Mouse (Mus musculus): ENCODE measurements around the gene Vps13d. TPM values are rescaled to one million over a fixed set of nuclear protein-coding genes. Genes with fewer than 3 reads are reported as not detected.

The Vps13d gene
- polyA plus RNA-seq (2015; fragmentation: Nextera tagmentation; extraction: Ambion mirVana), result 6.1 and 6.7 TPM in 2 replicates

DNA sequence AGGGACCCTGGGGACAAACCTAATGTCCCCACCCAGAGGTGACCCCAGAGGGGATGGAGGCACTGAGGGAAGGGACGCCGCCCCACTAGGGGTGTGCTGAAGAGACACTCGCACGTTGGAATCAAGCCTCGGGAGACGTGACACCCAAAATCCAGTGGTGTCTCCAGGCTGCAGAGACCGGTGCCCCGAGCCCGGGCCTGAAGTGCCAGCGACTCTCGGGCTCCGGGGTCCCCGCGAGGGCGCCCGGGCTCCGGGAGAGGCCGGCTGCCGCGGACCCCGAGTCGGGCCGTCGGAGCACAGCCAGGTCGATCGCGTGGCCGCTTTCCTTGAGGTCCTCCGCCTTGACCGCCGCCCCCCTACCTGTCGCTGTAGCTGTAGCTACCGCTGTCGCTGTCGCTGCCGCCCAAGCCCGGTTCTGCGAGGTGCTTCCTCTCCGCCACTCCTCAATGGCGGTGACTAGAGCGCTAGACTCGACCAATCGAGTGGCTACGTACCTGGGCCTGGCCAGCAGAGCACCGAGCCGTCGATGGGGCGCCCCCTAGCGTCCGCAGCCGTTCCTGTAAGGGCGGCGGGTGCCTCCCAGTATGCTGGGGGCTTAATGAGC is at the start of gene Vps13d:
TSS of gene Vps13d (minus strand) at position 447 of the 604 bp plus-strand sequence.
- under 1% methylated on average over 51 of the region's 53 CpGs for whole genome bisulfite sequencing
- peak within 1 kb of the TSS; percentile 82 for H3K4me2 ChIP-seq
- no peaks in the 10 kb centered on the region for H3K9me3 ChIP-seq
- peaks cover 22% of the 10 kb centered on the region for H3K4me1 ChIP-seq
- H3K27me3 ChIP-seq, result no peaks in the 10 kb centered on the region
- ATAC-seq (ENCODE audit: borderline replicate concordance, extremely low read depth, low FRiP score, low TSS enrichment), result peak; percentile 93
- peak within 1 kb of the TSS; percentile 76 for H3K27ac ChIP-seq
- peak within 1 kb of the TSS; percentile 100 for H3K4me3 ChIP-seq
- H3K9ac ChIP-seq, result peak within 1 kb of the TSS; percentile 82
- H3K36me3 ChIP-seq, result no peaks in the 10 kb centered on the region

DNA sequence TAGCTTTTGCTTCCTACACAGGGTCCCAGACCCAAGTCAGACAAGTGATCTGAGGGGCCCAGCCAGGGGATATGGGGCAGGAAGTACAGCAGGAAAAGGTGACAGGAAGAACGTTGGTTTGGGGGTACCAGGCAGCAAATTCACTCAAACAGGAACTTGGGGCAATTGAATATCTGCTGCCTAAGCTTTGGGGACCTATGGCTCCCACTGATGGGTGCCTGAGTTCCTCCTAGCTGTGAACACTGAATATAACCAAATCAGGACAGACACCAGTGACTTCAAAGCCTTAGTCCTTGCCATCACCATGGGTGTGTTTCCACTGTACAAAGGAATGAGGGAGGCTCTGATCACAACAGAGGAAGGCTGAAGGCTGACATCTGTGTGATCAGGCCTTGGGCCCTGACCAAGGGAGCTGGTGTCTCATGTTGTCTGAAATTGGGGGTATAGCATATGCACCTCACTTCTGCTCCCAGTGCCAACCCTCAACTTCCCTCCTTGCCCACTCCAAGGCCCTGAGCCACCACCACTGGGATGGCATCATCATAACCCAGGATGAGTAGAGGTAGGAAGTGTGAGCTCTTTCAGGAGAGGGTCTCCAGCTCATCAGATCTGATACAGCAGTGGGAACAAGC is 48.0 kb upstream of the Vps13d start:
- WGBS, result 27% methylated on average over 1 of the region's 1 CpGs
- no peaks in the 10 kb centered on the region for H3K36me3 ChIP-seq
- no peak overlapping the region for H3K4me2 ChIP-seq
- ATAC-seq (ENCODE audit: borderline replicate concordance, extremely low read depth, low FRiP score, low TSS enrichment), result no peak
- H3K4me3 ChIP-seq, result no peak overlapping the region
- H3K4me1 ChIP-seq, result peaks cover 9% of the 10 kb centered on the region
- no peak overlapping the region for H3K27ac ChIP-seq
- H3K27me3 ChIP-seq, result peaks cover 34% of the 10 kb centered on the region
- H3K9me3 ChIP-seq, result no peaks in the 10 kb centered on the region
- H3K9ac ChIP-seq, result no peak overlapping the region

DNA sequence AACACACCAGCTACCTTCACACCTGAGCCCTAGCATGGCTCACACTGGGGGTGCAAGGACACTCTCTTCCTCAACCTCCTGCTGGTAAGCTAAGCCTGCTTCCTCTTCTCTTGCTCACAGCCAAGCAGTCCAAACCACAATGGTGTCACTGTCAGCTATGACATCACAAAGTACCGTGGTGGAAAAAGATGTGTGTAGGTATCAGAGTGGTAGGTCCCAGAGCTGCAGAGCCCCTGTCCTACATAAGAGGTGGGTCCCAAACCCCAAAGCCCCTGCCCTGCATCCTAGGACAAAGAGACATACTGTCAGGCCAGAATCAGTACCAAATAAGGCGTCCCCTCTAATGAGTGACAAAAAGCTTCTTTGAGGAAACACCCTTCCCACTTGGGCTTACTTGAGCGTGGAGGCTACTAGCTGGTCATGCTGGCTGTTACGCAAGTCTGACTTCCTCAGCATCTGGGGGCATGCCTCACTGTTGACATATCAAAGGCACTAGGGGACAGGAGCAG is 46.0 kb upstream of the Vps13d start:
- Histone ChIP-seq H3K9me3 (no peaks in the 10 kb centered on the region), H3K27ac (no peak overlapping the region), H3K4me3 (no peak overlapping the region), H3K9ac (no peak overlapping the region), H3K4me1 (peaks cover 9% of the 10 kb centered on the region), H3K4me2 (no peak overlapping the region), H3K27me3 (peaks cover 14% of the 10 kb centered on the region), H3K36me3 (no peaks in the 10 kb centered on the region)
- no peak for ATAC-seq (ENCODE audit: borderline replicate concordance, extremely low read depth, low FRiP score, low TSS enrichment)
- 63% methylated on average over 4 of the region's 4 CpGs for WGBS

DNA sequence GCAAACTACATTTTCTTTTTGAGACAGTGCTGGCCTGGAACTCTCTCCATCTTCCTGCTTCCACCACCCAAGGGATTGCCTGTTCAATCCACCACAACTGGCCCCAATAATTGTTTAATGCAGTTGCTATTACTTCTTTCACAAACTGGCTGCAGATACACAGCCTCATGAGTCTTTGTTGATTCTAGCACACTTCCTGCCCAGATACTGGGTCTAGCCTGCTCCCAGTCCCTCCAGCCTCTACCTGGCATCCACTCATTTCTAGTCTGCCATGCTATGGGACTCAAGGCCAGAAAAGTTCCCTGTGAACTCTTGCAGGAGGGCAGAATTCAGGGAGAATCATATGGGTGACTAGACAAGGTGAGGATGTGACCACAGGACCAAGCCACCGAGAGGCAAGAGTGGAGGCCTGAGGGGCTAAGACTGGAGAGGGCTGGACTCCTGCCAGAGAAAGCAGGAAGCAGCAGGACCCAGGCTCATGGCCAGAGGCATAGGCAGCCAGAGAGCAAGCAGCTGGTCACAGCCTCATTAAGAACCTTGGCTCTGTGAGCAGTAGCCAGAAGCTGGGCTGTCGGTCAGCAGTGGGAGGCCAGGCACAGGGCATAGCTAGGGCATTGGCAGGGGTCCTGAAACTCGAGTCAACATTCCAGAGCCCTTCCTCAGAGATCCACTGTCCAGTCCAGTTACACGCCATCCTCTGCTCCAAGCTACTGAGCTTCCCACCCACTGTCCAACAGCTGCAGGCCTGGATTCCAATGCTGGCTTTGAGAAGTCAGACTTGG is 44.4 kb upstream of the Vps13d start:
- H3K27me3 ChIP-seq, result no peaks in the 10 kb centered on the region; the same call in 1 of the 2 replicates
- 24% methylated on average over 4 of the region's 4 CpGs for WGBS
- H3K4me2 ChIP-seq, result no peak overlapping the region
- ATAC-seq (ENCODE audit: borderline replicate concordance, extremely low read depth, low FRiP score, low TSS enrichment), result peak; percentile 94
- no peaks in the 10 kb centered on the region for H3K36me3 ChIP-seq
- peak overlapping the region; percentile 66 for H3K27ac ChIP-seq
- H3K4me1 ChIP-seq, result peaks cover 9% of the 10 kb centered on the region
- no peak overlapping the region for H3K9ac ChIP-seq
- H3K9me3 ChIP-seq, result no peaks in the 10 kb centered on the region
- no peak overlapping the region for H3K4me3 ChIP-seq

DNA sequence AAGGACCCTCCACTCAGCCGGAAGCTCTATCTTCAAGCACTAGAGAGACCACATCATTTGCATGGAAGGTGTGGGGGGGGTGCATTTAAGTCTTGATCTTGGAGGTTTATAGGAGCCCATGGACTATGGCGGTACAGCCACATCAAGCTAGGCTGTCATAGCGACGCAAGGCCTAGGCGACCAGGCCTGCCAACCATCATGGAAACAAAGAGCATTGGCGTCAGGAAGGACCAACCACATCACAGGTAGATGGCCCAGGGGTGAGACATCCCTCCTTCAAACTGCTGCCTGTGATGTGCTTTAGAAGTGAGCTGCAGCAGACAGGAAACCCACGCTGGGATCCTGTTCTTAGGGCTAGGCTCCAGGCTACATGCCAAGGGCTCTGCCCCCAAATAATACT is 41.2 kb upstream of the Vps13d start:
- Histone ChIP-seq H3K27me3 (no peaks in the 10 kb centered on the region), H3K36me3 (no peaks in the 10 kb centered on the region), H3K9ac (no peak overlapping the region), H3K4me3 (no peak overlapping the region), H3K4me1 (peaks cover 14% of the 10 kb centered on the region), H3K27ac (no peak overlapping the region), H3K4me2 (no peak overlapping the region), H3K9me3 (no peaks in the 10 kb centered on the region)
- WGBS, result 81% methylated on average over 7 of the region's 7 CpGs
- ATAC-seq (ENCODE audit: borderline replicate concordance, extremely low read depth, low FRiP score, low TSS enrichment), result no peak

DNA sequence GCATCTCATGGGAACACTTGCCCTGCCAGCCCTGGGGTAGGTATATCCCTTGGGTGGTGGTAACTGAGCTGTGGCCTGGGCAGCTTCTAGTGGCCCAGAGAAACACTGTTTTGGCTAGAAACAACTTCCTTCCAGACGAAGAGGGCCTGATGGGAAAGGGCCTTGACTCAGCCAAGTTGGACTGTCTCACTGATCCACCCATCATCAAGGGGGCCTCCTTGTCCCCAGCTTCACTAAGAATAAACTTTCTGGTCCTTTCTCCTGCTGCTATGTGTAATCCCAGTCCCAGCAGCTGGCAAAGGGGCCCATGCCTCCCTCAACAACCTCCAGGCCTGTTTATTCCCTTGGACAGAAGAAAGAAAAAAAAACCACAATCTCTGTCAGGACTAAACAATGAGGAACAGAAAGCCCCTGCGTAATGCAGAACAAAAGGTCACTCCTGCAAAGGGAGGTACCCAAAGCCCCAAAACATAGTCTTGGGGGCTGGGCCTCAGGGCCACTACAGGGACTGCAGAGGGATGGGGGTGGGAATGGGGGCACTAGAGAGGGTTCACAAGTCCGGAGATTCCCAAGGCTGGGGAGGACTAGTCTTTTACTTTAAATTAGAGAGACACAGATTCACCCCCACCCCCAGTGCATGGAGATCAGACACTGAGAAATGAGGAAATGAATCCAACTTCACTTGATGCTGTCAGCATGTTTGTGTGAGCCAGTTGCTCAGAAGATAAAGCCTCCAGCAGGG is 38.9 kb upstream of the Vps13d start:
- H3K9ac ChIP-seq, result no peak overlapping the region
- no peaks in the 10 kb centered on the region for H3K36me3 ChIP-seq
- no peak for ATAC-seq (ENCODE audit: borderline replicate concordance, extremely low read depth, low FRiP score, low TSS enrichment)
- peaks cover 9% of the 10 kb centered on the region; the same call in 1 of the 2 replicates for H3K4me1 ChIP-seq
- 0 out of 2 replicates have a peak overlapping the region, but pooled peaks have one; percentile 20 for H3K27ac ChIP-seq
- no peaks in the 10 kb centered on the region for H3K9me3 ChIP-seq
- no peak overlapping the region for H3K4me3 ChIP-seq
- H3K27me3 ChIP-seq, result no peaks in the 10 kb centered on the region
- WGBS, result 36% methylated on average over 3 of the region's 3 CpGs
- H3K4me2 ChIP-seq, result no peak overlapping the region

DNA sequence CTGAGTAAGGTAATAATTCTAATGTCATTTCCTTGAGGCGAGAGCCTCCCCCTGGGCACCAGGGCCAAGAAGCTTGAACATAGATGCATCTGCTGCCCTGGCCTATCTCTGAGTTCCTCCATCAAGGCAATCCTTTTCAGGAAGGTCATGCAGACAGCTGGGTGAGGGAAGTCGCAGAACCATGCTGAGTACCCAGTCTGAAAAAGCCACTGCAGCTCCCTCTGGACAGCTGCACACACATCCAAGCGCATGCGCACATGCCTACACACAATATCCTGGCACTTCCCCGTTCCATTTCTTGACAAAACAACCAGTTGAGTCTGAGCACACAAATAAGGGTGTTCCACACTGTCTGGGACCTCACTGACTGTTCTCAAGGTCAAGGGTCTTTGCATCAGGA is 36.9 kb upstream of the Vps13d start:
- no peaks in the 10 kb centered on the region for H3K9me3 ChIP-seq
- H3K27me3 ChIP-seq, result no peaks in the 10 kb centered on the region
- peaks cover 9% of the 10 kb centered on the region; the same call in 1 of the 2 replicates for H3K4me1 ChIP-seq
- no peak overlapping the region for H3K9ac ChIP-seq
- ATAC-seq (ENCODE audit: borderline replicate concordance, extremely low read depth, low FRiP score, low TSS enrichment), result no peak
- WGBS, result 82% methylated on average over 5 of the region's 5 CpGs
- H3K4me3 ChIP-seq, result no peak overlapping the region
- no peaks in the 10 kb centered on the region for H3K36me3 ChIP-seq
- no peak overlapping the region for H3K4me2 ChIP-seq
- no peak overlapping the region for H3K27ac ChIP-seq

DNA sequence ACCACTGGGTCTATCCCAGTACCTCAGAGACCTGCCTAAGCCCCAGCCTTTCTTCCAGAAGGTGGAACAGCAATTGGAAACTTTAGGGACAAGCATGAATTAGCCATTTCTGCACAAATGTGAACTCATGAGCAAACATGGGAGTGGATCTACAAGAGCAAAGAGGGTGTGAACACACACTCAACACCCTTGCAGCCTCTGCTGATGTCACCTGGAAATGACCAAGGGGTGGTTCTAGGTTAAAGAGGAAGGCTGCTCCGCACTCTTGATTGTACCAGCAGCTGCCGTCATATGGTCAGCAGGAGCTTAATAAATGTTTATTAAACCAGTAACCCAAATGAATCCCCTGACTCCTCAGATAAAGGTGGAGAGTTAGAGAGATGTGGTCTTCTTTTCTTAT is 35.8 kb upstream of the Vps13d start:
- Histone ChIP-seq H3K27ac (no peak overlapping the region), H3K9me3 (no peaks in the 10 kb centered on the region), H3K27me3 (no peaks in the 10 kb centered on the region), H3K4me1 (peaks cover 9% of the 10 kb centered on the region; the same call in 1 of the 2 replicates), H3K4me3 (no peak overlapping the region), H3K36me3 (no peaks in the 10 kb centered on the region), H3K9ac (no peak overlapping the region), H3K4me2 (no peak overlapping the region)
- ATAC-seq (ENCODE audit: borderline replicate concordance, extremely low read depth, low FRiP score, low TSS enrichment), result no peak
- WGBS, result 76% methylated on average over 2 of the region's 2 CpGs

DNA sequence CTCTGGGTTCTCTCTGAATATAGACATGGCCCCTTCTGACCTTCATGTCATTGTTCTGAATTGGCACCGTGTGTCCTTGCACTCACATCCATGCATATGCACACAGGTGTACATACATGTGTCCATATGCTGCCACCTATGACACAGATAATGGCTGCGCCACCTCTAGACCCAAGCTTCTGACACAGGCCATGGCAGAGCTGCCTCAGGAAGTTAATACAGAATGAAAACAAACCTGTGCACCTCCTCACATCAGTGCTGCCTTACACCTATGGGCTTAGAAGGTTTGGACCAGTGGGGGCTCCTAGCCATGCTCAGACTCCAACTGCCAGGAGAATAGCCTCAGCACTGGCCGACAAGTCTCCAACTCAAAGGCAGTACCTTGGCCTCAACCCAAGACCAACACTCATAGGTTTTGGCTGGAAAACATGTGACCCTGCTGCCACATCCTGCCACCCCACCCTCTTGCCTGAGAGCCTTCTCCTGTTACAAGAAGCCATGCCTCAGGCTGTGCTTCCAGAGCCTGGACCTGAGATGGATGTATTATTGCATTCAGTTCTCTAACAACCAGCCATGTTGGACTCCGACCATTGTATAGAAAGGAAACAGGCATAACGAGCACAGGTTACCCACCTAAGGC is 34.8 kb upstream of the Vps13d start:
- no peaks in the 10 kb centered on the region for H3K27me3 ChIP-seq

DNA sequence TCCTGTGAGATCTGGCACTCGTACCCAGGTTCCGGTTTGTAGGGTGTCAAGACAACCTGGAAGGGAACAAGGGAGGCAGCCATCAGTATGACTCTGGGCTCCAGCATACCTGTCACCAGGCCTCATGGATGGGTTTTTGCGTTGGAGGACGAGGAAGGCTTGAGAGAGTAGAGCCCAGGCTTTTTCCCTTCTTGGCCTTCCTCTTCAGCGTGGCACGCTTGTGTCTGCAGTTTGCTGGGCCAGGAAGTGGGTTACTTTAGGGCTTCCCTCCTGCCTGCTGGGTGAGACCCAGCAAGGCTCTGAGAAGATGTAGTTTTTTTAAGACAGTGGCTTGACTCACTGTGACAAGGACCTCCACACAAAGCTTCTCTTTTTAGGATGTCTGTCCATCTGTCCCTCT is 34.2 kb upstream of the Vps13d start:
- no peak for ATAC-seq (ENCODE audit: borderline replicate concordance, extremely low read depth, low FRiP score, low TSS enrichment)
- Histone ChIP-seq H3K36me3 (no peaks in the 10 kb centered on the region), H3K27ac (no peak overlapping the region), H3K27me3 (no peaks in the 10 kb centered on the region), H3K4me1 (peaks cover 9% of the 10 kb centered on the region; the same call in 1 of the 2 replicates), H3K9ac (no peak overlapping the region), H3K9me3 (no peaks in the 10 kb centered on the region), H3K4me3 (no peak overlapping the region), H3K4me2 (no peak overlapping the region)
- WGBS, result 85% methylated on average over 6 of the region's 6 CpGs

More for the DNA sequence above, 34.8 kb upstream of the Vps13d start:
- no peaks in the 10 kb centered on the region for H3K9me3 ChIP-seq
- no peak overlapping the region for H3K27ac ChIP-seq
- no peak overlapping the region for H3K4me3 ChIP-seq
- ATAC-seq (ENCODE audit: borderline replicate concordance, extremely low read depth, low FRiP score, low TSS enrichment), result peak; percentile 44; the same call in 1 of the 2 replicates
- 75% methylated on average over 5 of the region's 5 CpGs for WGBS
- no peak overlapping the region for H3K4me2 ChIP-seq
- H3K36me3 ChIP-seq, result no peaks in the 10 kb centered on the region
- peaks cover 9% of the 10 kb centered on the region; the same call in 1 of the 2 replicates for H3K4me1 ChIP-seq
- H3K9ac ChIP-seq, result no peak overlapping the region

DNA sequence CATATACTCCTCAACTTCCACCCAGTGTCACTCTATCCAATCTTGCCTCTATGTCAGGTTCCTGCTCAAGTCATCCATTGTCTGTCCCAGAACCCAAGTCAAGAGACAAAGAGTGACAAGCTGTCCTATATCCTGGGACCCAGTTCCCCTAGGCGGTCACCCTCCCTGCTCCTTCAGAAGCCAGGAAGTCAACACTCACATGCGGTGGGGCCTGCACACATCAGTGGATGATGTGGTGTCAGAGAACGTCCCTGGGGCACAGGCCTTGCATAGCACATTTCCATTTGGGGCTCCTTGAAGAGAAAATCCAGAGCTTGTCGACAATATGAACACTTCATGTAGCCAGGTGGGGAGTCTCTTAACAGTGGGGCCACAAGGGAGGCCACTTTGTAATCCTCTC is 29.8 kb upstream of the Vps13d start:
- Histone ChIP-seq H3K4me3 (no peak overlapping the region), H3K27me3 (no peaks in the 10 kb centered on the region), H3K9me3 (no peaks in the 10 kb centered on the region), H3K4me2 (no peak overlapping the region), H3K36me3 (no peaks in the 10 kb centered on the region), H3K27ac (no peak overlapping the region), H3K4me1 (no peaks in the 10 kb centered on the region), H3K9ac (no peak overlapping the region)
- WGBS, result 74% methylated on average over 4 of the region's 4 CpGs
- no peak for ATAC-seq (ENCODE audit: borderline replicate concordance, extremely low read depth, low FRiP score, low TSS enrichment)
